Mouse (Mus musculus): ENCODE data around the gene Lgr4.

DNA sequence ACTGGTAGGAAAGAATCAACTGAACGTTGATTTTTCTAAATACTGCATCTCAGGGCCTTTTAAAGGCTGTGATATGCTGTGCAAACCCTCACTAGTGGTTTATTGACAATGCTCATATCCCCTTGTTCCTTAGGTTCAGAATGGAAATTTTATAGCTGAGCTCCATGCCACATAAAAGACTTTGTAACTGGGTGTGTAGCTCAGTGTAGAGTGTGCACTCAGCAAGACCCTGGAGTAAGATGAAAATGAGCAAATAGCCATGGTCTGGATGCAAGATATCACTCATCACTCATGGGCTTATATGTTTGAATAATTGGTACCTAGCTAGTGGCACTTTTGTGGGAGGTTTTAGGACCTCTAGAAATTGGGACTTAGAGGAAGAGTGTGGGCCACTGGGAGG, 35.8 kb upstream of the Lgr4 start:
- no peak for TF ChIP-seq CTCF (IDR thresholded peaks at IDR 0.05; ENCODE audit: low read depth, low read length)
- no peak for TF ChIP-seq POLR2A (IDR thresholded peaks at IDR 0.05; ENCODE audit: extremely low read depth, insufficient read depth, low read length)

Data from liver, adult 2 months (tissue).